Mouse (Mus musculus) lung, adult 2 months (tissue): ENCODE results near the gene Gstt2.

ENCODE experiments used
- CTCF ChIP-seq: fragments of 200-500 bp; IDR thresholded peaks from 2 replicates; pipeline ENCODE4 v1.5.1; 2011; ENCODE audit warnings: mild to moderate bottlenecking, low read length, control low read depth; ENCODE audit not compliant: insufficient read depth
- POLR2A ChIP-seq: fragments of 200-500 bp; IDR thresholded peaks from 2 replicates; pipeline ENCODE4 v1.6.1; 2011; ENCODE audit warnings: low read depth, mild to moderate bottlenecking, control low read depth, low read length, borderline replicate concordance; ENCODE audit errors: extremely low read depth

DNA sequence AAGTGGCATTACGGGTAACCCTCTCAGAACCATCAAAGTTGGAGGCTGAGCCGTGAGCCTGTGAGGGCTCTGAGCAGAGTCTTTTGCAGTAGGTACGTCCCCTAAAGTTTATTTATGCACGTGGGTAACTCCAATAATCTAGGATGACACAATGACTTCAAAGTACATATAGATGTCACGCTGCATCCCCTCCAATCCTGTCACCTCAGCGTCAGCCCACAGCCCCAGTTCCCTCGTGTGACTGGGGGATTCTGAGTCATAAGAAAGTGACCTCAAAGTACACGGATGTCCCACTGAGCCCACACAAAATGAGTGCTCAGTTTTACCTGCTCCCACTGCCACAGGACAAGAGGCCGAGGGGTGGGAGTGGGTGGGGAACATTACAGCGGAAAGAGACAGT is 1.9 kb upstream of the Gstt2 start:
- TF ChIP-seq POLR2A, result no peak
- no peak for TF ChIP-seq CTCF
